Mouse (Mus musculus): ENCODE measurements around the gene Mn1. TPM values are rescaled to one million over a fixed set of nuclear protein-coding genes. Genes with fewer than 3 reads are reported as not detected.

Mn1 gene
- polyA plus RNA-seq, 1 experiment from 2014 or later, result 6.4 TPM

- Histone ChIP-seq H3K36me3 (peaks cover 8% of the 10 kb centered on the region), H3K4me1 (peaks cover 33% of the 10 kb centered on the region), H3K27ac (no peak overlapping the region), H3K9me3 (no peaks in the 10 kb centered on the region), H3K4me3 (no peak overlapping the region), H3K27me3 (ENCODE audit: insufficient read depth, poor library complexity, severe bottlenecking) (no peaks in the 10 kb centered on the region)
- no peak for DNase-seq (ENCODE audit: low spot score)
- 86% methylated on average over 4 of the region's 4 CpGs for WGBS
Measured at GRCm38 (mm10) chr5:111444361-111444760, 27.2 kb downstream of the Mn1 start.

GRCm38 (mm10) chr5:111446652-111447051 is 29.5 kb downstream of the Mn1 start:
- H3K4me1 ChIP-seq, result peaks cover 36% of the 10 kb centered on the region
- peaks cover 5% of the 10 kb centered on the region for H3K36me3 ChIP-seq
- no peak for DNase-seq (ENCODE audit: low spot score)
- WGBS, result 69% methylated on average over 7 of the region's 7 CpGs
- H3K9me3 ChIP-seq, result no peaks in the 10 kb centered on the region
- 0 out of 2 replicates have a peak overlapping the region, but pooled peaks have one; percentile 11 for H3K27ac ChIP-seq
- peaks cover 14% of the 10 kb centered on the region; the same call in 1 of the 2 replicates for H3K27me3 ChIP-seq (ENCODE audit: insufficient read depth, poor library complexity, severe bottlenecking)
- no peak overlapping the region for H3K4me3 ChIP-seq

- Histone ChIP-seq H3K4me1 (peaks cover 29% of the 10 kb centered on the region), H3K36me3 (peaks cover 5% of the 10 kb centered on the region), H3K27ac (peak overlapping the region; percentile 3; the same call in 1 of the 2 replicates), H3K9me3 (no peaks in the 10 kb centered on the region), H3K4me3 (no peak overlapping the region), H3K27me3 (ENCODE audit: insufficient read depth, poor library complexity, severe bottlenecking) (peaks cover 14% of the 10 kb centered on the region; the same call in 1 of the 2 replicates)
- DNase-seq (ENCODE audit: low spot score), result no peak
- 50% methylated on average over 8 of the region's 8 CpGs for WGBS
Measured at GRCm38 (mm10) chr5:111449700-111450099, 32.5 kb downstream of the Mn1 start.

- H3K4me3 ChIP-seq, result no peak overlapping the region
- no peak overlapping the region for H3K27ac ChIP-seq
- no peak for DNase-seq (ENCODE audit: low spot score)
- peaks cover 15% of the 10 kb centered on the region for H3K36me3 ChIP-seq
- H3K9me3 ChIP-seq, result no peaks in the 10 kb centered on the region
- WGBS, result 77% methylated on average over 5 of the region's 5 CpGs
- peaks cover 14% of the 10 kb centered on the region; the same call in 1 of the 2 replicates for H3K27me3 ChIP-seq (ENCODE audit: insufficient read depth, poor library complexity, severe bottlenecking)
- H3K4me1 ChIP-seq, result peaks cover 34% of the 10 kb centered on the region
Measured at GRCm38 (mm10) chr5:111454240-111454639, 37.1 kb downstream of the Mn1 start.

GRCm38 (mm10) chr5:111454876-111455275 is 37.7 kb downstream of the Mn1 start:
- Histone ChIP-seq H3K27ac (no peak overlapping the region), H3K4me1 (peaks cover 27% of the 10 kb centered on the region), H3K27me3 (ENCODE audit: insufficient read depth, poor library complexity, severe bottlenecking) (peaks cover 12% of the 10 kb centered on the region; the same call in 1 of the 2 replicates), H3K4me3 (no peak overlapping the region), H3K36me3 (peaks cover 15% of the 10 kb centered on the region), H3K9me3 (no peaks in the 10 kb centered on the region)
- no peak for DNase-seq (ENCODE audit: low spot score)
- WGBS, result 82% methylated on average over 6 of the region's 6 CpGs

GRCm38 (mm10) chr5:111458675-111459074 is 41.5 kb downstream of the Mn1 start:
- H3K27ac ChIP-seq, result no peak overlapping the region
- no peak for DNase-seq (ENCODE audit: low spot score)
- H3K4me3 ChIP-seq, result no peak overlapping the region
- H3K36me3 ChIP-seq, result peaks cover 15% of the 10 kb centered on the region
- WGBS, result 83% methylated on average over 6 of the region's 6 CpGs
- H3K4me1 ChIP-seq, result peaks cover 21% of the 10 kb centered on the region
- no peaks in the 10 kb centered on the region for H3K27me3 ChIP-seq (ENCODE audit: insufficient read depth, poor library complexity, severe bottlenecking)
- no peaks in the 10 kb centered on the region for H3K9me3 ChIP-seq

- DNase-seq (ENCODE audit: low spot score), result peak; percentile 86
- H3K27ac ChIP-seq, result peak overlapping the region; percentile 85
- no peaks in the 10 kb centered on the region for H3K36me3 ChIP-seq
- no peaks in the 10 kb centered on the region for H3K27me3 ChIP-seq (ENCODE audit: insufficient read depth, poor library complexity, severe bottlenecking)
- peaks cover 14% of the 10 kb centered on the region for H3K4me1 ChIP-seq
- no peak overlapping the region for H3K4me3 ChIP-seq
- H3K9me3 ChIP-seq, result no peaks in the 10 kb centered on the region
- 51% methylated on average over 11 of the region's 11 CpGs for WGBS
Measured at GRCm38 (mm10) chr5:111465811-111466299, 48.7 kb downstream of the Mn1 start.

GRCm38 (mm10) chr5:111466429-111466828 is 49.3 kb downstream of the Mn1 start:
- Histone ChIP-seq H3K27me3 (ENCODE audit: insufficient read depth, poor library complexity, severe bottlenecking) (no peaks in the 10 kb centered on the region), H3K36me3 (no peaks in the 10 kb centered on the region), H3K4me1 (peaks cover 13% of the 10 kb centered on the region), H3K4me3 (no peak overlapping the region), H3K9me3 (no peaks in the 10 kb centered on the region), H3K27ac (peak overlapping the region; percentile 85)
- no peak for DNase-seq (ENCODE audit: low spot score)
- whole genome bisulfite sequencing, result 67% methylated on average over 9 of the region's 9 CpGs

- Histone ChIP-seq H3K9me3 (no peaks in the 10 kb centered on the region), H3K4me1 (peaks cover 17% of the 10 kb centered on the region), H3K4me3 (no peak overlapping the region), H3K36me3 (no peaks in the 10 kb centered on the region), H3K27me3 (ENCODE audit: insufficient read depth, poor library complexity, severe bottlenecking) (no peaks in the 10 kb centered on the region), H3K27ac (no peak overlapping the region)
- WGBS, result 46% methylated on average over 5 of the region's 5 CpGs
- no peak for DNase-seq (ENCODE audit: low spot score)
Measured at GRCm38 (mm10) chr5:111467699-111468098, 50.5 kb downstream of the Mn1 start.

- H3K36me3 ChIP-seq, result no peaks in the 10 kb centered on the region
- no peak for DNase-seq (ENCODE audit: low spot score)
- WGBS, result 37% methylated on average over 7 of the region's 7 CpGs
- 0 out of 2 replicates have a peak overlapping the region, but pooled peaks have one; percentile 1 for H3K27ac ChIP-seq
- H3K27me3 ChIP-seq (ENCODE audit: insufficient read depth, poor library complexity, severe bottlenecking), result no peaks in the 10 kb centered on the region
- H3K4me3 ChIP-seq, result no peak overlapping the region
- no peaks in the 10 kb centered on the region for H3K9me3 ChIP-seq
- H3K4me1 ChIP-seq, result peaks cover 32% of the 10 kb centered on the region
Measured at GRCm38 (mm10) chr5:111469195-111469882, 52.2 kb downstream of the Mn1 start.

- no peaks in the 10 kb centered on the region for H3K9me3 ChIP-seq
- no peak for DNase-seq (ENCODE audit: low spot score)
- H3K36me3 ChIP-seq, result no peaks in the 10 kb centered on the region
- no peaks in the 10 kb centered on the region; the same call in 1 of the 2 replicates for H3K27me3 ChIP-seq (ENCODE audit: insufficient read depth, poor library complexity, severe bottlenecking)
- H3K4me3 ChIP-seq, result no peak overlapping the region
- H3K4me1 ChIP-seq, result peaks cover 29% of the 10 kb centered on the region
- 0 out of 2 replicates have a peak overlapping the region, but pooled peaks have one; percentile 9 for H3K27ac ChIP-seq
- 84% methylated on average over 4 of the region's 4 CpGs for WGBS
Measured at GRCm38 (mm10) chr5:111470875-111471274, 53.7 kb downstream of the Mn1 start.

- H3K9me3 ChIP-seq, result no peaks in the 10 kb centered on the region
- H3K27ac ChIP-seq, result peak overlapping the region; percentile 82
- WGBS, result 44% methylated on average over 11 of the region's 11 CpGs
- H3K4me3 ChIP-seq, result no peak overlapping the region
- H3K27me3 ChIP-seq (ENCODE audit: insufficient read depth, poor library complexity, severe bottlenecking), result no peaks in the 10 kb centered on the region; the same call in 1 of the 2 replicates
- DNase-seq (ENCODE audit: low spot score), result no peak
- H3K4me1 ChIP-seq, result peaks cover 24% of the 10 kb centered on the region
- H3K36me3 ChIP-seq, result no peaks in the 10 kb centered on the region
Measured at GRCm38 (mm10) chr5:111473425-111473824, 56.3 kb downstream of the Mn1 start.

- no peak for DNase-seq (ENCODE audit: low spot score)
- H3K27me3 ChIP-seq (ENCODE audit: insufficient read depth, poor library complexity, severe bottlenecking), result no peaks in the 10 kb centered on the region; the same call in 1 of the 2 replicates
- no peak overlapping the region for H3K4me3 ChIP-seq
- no peaks in the 10 kb centered on the region for H3K36me3 ChIP-seq
- 90% methylated on average over 5 of the region's 5 CpGs for WGBS
- no peaks in the 10 kb centered on the region for H3K9me3 ChIP-seq
- peaks cover 30% of the 10 kb centered on the region for H3K4me1 ChIP-seq
- peak overlapping the region; percentile 8; the same call in 1 of the 2 replicates for H3K27ac ChIP-seq
Measured at GRCm38 (mm10) chr5:111475721-111476120, 58.6 kb downstream of the Mn1 start.

All from heart, embryonic 10.5 days (tissue).